Mouse (Mus musculus) heart, postnatal 0 days (tissue): ENCODE measurements around the gene Fam172a. TPM values are rescaled to one million over a fixed set of nuclear protein-coding genes. Genes with fewer than 3 reads are reported as not detected.
A peak's percentile ranks its signal among the peaks of the same experiment; 100 is the strongest.

Experiments used
- ATAC-seq: fragments of 200-750 bp; cut with Nextera tagmentation; 2 replicates; pipeline ENCODE4 v1.8.0; 2017; ENCODE audit warnings: low read depth, moderate number of reproducible peaks, moderate library complexity; ENCODE audit not compliant: insufficient read depth
- DNase-seq: peaks from one replicate; pipeline ENCODE4 v3.0.0-alpha.2; 2016; ENCODE audit warnings: low spot score
- H3K27ac ChIP-seq: fragments of 300-500 bp; sonication (generic); 2 replicates; pipeline ENCODE4 v1.5.1; 2014; ENCODE audit warnings: low read depth, mild to moderate bottlenecking
- H3K27me3 ChIP-seq: fragments of 300-500 bp; sonication (generic); 2 replicates; pipeline ENCODE4 v1.6.1; 2014; ENCODE audit warnings: low read length, mixed read lengths; ENCODE audit not compliant: control insufficient read depth, insufficient read depth
- H3K36me3 ChIP-seq: fragments of 300-500 bp; sonication (generic); replicated peaks from 2 replicates; pipeline ENCODE4 v1.6.1; 2014; ENCODE audit warnings: low read length, mixed read lengths; ENCODE audit not compliant: control insufficient read depth, insufficient read depth
- H3K4me1 ChIP-seq: fragments of 300-500 bp; sonication (generic); 2 replicates; pipeline ENCODE4 v1.6.1; 2014; ENCODE audit warnings: antibody characterized with exemption; ENCODE audit not compliant: control insufficient read depth, insufficient read depth
- H3K4me2 ChIP-seq: fragments of 300-500 bp; sonication (generic); 2 replicates; pipeline ENCODE4 v1.6.1; 2014; ENCODE audit warnings: low read depth, mild to moderate bottlenecking, low read length, moderate library complexity
- H3K4me3 ChIP-seq: fragments of 300-500 bp; sonication (generic); 2 replicates; pipeline ENCODE4 v1.5.1; 2014; ENCODE audit warnings: low read depth, low read length
- H3K9ac ChIP-seq: fragments of 300-500 bp; sonication (generic); replicated peaks from 2 replicates; pipeline ENCODE4 v1.6.1; 2014; ENCODE audit warnings: low read depth, low read length, mixed read lengths
- H3K9me3 ChIP-seq: fragments of 300-500 bp; sonication (generic); replicated peaks from 2 replicates; pipeline ENCODE4 v1.6.1; 2016; ENCODE audit warnings: low read length; ENCODE audit not compliant: control insufficient read depth
- CTCF ChIP-seq: IDR thresholded peaks from 2 replicates; pipeline ENCODE4 v1.5.1; 2016; ENCODE audit warnings: antibody characterized with exemption, control low read depth, low read depth
- EP300 ChIP-seq: IDR thresholded peaks from 2 replicates; pipeline ENCODE4 v1.6.1; 2016; ENCODE audit warnings: antibody characterized with exemption, low read depth
- WGBS: fragments of 180-500 bp; shearing (Covaris S2); extraction: QIAGEN DNeasy Blood & Tissue Kit; methylation state at CpG from one replicate; pipeline ENCODE4 v1.1.7; 2014; 5-methylcytosine and 5-hydroxymethylcytosine counted together
- polyA plus RNA-seq: library from polyadenylated mRNA; unstranded; fragments of >200 nt; fragmentation: Nextera tagmentation; extraction: Ambion mirVana; gene quantifications from 2 replicates; pipeline ENCODE4 v1.2.1, GENCODE M21; 2015
- total RNA-seq: library from RNA; depleted of rRNA; stranded (reverse); fragments of >200 nt; gene quantifications from 2 replicates; pipeline ENCODE4 v1.2.3, GENCODE M21; 2014; ENCODE audit warnings: low replicate concordance

Fam172a gene
- total and polyA plus RNA-seq, 2 experiments from 2014 or later = 11.2 to 14.8 TPM

DNA sequence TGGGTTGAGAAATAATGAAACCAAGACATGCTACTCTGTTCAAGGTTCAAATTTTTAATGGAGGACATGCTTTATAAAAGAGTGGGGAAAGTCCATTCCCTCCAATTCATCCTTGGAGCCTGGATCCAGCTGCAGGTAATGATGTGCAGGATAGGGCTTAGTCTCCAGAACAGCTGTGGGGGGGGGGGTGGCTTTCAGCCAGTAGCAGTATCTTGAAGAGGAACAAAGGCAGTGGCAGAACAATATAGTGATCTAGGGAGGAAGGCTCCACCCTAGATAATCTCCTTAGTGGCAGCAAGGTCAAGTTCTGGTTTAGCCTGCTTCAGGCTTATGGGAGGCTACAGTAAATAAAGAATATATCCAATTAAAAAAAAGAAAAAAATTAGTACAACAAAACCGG, 108.6 kb downstream of the Fam172a start:
- Histone ChIP-seq H3K27me3 (no peaks in the 10 kb centered on the region), H3K4me1 (no peaks in the 10 kb centered on the region), H3K9me3 (peaks cover 13% of the 10 kb centered on the region; the same call in 1 of the 2 replicates), H3K36me3 (no peaks in the 10 kb centered on the region), H3K4me3 (no peak overlapping the region), H3K9ac (no peak overlapping the region), H3K27ac (no peak overlapping the region), H3K4me2 (no peak overlapping the region)
- no peak for ATAC-seq
- WGBS = 79% methylated on average over 1 of the region's 1 CpGs
- no peak for DNase-seq
- TF ChIP-seq EP300 (no peak), CTCF (no peak)

DNA sequence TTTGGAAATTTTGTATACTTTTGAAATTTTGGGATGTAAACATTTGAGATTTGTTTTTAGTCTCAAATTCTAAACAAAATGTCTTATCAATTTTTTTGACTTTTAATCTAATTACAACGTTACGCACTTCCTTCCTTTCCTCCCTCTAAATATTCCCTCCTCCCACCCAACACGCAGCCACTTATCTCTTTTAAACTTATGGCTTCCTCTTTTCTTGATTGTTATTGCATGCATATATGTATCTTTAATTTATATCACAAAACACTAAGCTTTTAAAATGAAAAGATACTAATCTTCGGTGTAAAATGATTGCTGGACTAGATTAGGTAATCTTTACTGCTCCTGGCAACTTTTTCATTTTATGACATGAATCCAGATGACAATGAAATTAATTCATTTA, 124.3 kb downstream of the Fam172a start:
- Histone ChIP-seq H3K9ac (no peak overlapping the region), H3K27ac (no peak overlapping the region), H3K4me2 (no peak overlapping the region), H3K4me1 (no peaks in the 10 kb centered on the region), H3K27me3 (no peaks in the 10 kb centered on the region), H3K36me3 (no peaks in the 10 kb centered on the region), H3K4me3 (no peak overlapping the region), H3K9me3 (no peaks in the 10 kb centered on the region)
- 83% methylated on average over 4 of the region's 4 CpGs for WGBS
- DNase-seq (no peak), ATAC-seq (no peak)
- TF ChIP-seq EP300 (no peak), CTCF (no peak)

- no peak overlapping the region for H3K4me2 ChIP-seq
- H3K9me3 ChIP-seq = no peaks in the 10 kb centered on the region
- H3K4me3 ChIP-seq = no peak overlapping the region
- no peaks in the 10 kb centered on the region for H3K4me1 ChIP-seq
- H3K27me3 ChIP-seq = no peaks in the 10 kb centered on the region
- no peak for ATAC-seq
- no peak for DNase-seq
- no peaks in the 10 kb centered on the region for H3K36me3 ChIP-seq
- TF ChIP-seq EP300 (no peak), CTCF (no peak)
- WGBS = 69% methylated on average over 2 of the region's 2 CpGs
- no peak overlapping the region for H3K27ac ChIP-seq
- no peak overlapping the region for H3K9ac ChIP-seq
Observed at GRCm38 (mm10) chr13:77843017-77843654, 141.3 kb downstream of the Fam172a start.

DNA sequence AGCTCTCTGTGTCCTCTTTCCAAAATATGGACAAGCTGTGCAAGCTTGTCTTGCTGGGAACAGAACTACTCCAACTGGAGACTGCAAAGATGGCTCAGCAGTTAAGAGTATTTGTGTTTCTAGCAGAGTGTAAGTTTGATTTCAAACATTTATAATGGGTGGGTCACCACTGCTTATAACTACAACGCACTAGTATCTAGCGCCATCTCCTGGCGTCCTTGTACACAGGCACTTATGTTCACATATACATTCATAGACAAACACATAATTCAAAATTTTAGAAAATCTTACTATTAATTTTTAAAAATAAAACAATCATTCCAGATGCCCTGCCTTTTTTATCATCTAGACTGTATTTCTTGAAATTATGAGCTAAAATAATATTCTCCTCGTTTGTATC, 147.0 kb downstream of the Fam172a start:
- 74% methylated on average over 4 of the region's 4 CpGs for WGBS
- ATAC-seq = no peak
- H3K36me3 ChIP-seq = no peaks in the 10 kb centered on the region

DNA sequence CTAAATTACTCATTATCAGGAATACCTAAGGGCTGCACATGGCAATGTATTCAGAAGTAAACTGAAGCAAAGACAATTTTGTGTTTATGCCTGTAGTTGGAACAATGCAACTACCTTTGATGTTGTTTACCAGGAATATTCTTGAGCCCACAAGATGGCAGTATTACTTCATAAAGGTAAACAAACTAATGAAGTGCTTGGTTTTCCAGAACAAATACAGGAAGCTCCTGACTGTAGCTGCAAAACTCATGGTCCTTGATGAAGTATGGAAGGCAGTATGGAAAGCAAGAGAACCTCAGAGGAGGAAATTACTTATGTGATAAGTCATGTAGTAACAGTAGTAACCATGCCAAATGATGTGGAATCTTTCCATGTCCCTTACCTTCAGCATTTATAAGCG, 163.0 kb downstream of the Fam172a start:
- no peak overlapping the region for H3K4me2 ChIP-seq
- no peak overlapping the region for H3K27ac ChIP-seq
- no peaks in the 10 kb centered on the region for H3K9me3 ChIP-seq
- no peak overlapping the region for H3K9ac ChIP-seq
- peak; percentile 45 for TF ChIP-seq CTCF
- TF ChIP-seq EP300 = no peak
- ATAC-seq (no peak), DNase-seq (peak; percentile 25)
- H3K4me1 ChIP-seq = no peaks in the 10 kb centered on the region
- WGBS = 96% methylated on average over 1 of the region's 1 CpGs
- no peak overlapping the region for H3K4me3 ChIP-seq
- H3K27me3 ChIP-seq = no peaks in the 10 kb centered on the region
- no peaks in the 10 kb centered on the region for H3K36me3 ChIP-seq

More for the DNA sequence above, 147.0 kb downstream of the Fam172a start:
- no peak for DNase-seq
- TF ChIP-seq CTCF (no peak), EP300 (no peak)
- Histone ChIP-seq H3K4me1 (no peaks in the 10 kb centered on the region), H3K4me2 (no peak overlapping the region), H3K4me3 (no peak overlapping the region), H3K9ac (no peak overlapping the region), H3K27ac (no peak overlapping the region), H3K9me3 (no peaks in the 10 kb centered on the region), H3K27me3 (no peaks in the 10 kb centered on the region)

DNA sequence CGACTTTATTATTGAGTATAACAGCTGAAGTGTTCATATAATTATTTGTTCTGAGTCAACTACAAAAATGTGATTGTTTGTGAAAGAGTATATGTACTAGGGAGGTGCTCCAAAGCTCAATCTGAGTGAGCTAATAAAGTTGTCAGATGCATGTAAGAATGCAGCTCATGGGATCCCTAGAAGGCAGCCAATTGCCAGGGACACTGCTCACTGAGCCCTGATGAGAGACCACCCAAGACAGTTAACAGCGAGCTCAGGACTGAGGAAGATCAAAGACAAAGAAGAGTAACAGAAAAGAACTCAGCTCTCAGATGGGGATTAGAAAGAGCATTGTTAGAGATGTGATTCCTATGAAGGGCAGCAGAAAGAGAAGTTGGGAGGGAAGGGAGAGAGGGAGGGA, 166.5 kb downstream of the Fam172a start:
- H3K27ac ChIP-seq = no peak overlapping the region
- no peaks in the 10 kb centered on the region for H3K27me3 ChIP-seq
- no peak overlapping the region for H3K9ac ChIP-seq
- no peak for DNase-seq
- WGBS = 59% methylated on average over 2 of the region's 2 CpGs
- H3K4me3 ChIP-seq = no peak overlapping the region
- H3K4me2 ChIP-seq = no peak overlapping the region
- H3K4me1 ChIP-seq = no peaks in the 10 kb centered on the region
- H3K9me3 ChIP-seq = no peaks in the 10 kb centered on the region
- no peak for ATAC-seq
- H3K36me3 ChIP-seq = no peaks in the 10 kb centered on the region
- no peak for TF ChIP-seq EP300
- no peak for TF ChIP-seq CTCF
